Mouse (Mus musculus): ENCODE results near the gene Cep112.

Cep112 gene

DNA sequence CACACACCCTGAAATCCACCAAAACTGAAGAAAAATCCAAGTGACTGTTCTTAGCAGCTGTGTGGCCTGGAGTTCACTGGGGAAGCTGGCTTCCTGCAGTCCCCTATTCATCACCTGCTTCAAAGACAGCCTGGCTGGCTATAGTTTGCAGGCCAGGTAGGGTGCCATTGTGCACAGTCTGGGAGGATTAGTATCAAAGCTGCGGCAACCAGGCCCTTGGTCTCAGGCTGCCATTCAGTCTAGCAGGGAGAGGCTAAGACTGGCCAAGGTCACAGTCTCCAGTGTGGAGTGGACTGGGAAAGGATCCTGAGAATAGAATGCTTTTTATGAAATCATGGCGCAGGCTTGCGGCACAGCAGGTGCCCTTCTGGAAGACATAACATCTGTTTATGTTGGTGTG is 180.3 kb downstream of the Cep112 start:
- no peak for DNase-seq (ENCODE audit: low spot score in 2 of 2)

DNA sequence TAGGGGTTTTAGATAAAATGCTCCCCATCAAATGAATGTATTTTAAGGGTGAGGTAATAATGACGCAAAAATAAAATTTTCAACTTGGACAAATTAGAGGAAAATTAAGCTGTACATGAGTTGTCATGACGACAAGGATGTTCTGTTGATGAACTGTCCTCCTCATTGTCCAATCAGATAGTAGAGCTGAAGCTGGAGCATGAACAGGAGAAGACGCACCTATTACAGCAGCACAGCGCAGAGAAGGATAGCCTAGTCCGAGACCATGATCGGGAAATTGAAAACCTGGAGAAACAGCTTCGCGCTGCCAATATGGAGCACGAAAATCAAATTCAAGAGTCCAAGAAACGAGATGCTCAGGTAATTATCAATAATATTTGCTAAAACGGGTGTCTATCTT is 181.0 kb downstream of the Cep112 start:
- DNase-seq (ENCODE audit: low spot score in 2 of 2) = no peak

DNA sequence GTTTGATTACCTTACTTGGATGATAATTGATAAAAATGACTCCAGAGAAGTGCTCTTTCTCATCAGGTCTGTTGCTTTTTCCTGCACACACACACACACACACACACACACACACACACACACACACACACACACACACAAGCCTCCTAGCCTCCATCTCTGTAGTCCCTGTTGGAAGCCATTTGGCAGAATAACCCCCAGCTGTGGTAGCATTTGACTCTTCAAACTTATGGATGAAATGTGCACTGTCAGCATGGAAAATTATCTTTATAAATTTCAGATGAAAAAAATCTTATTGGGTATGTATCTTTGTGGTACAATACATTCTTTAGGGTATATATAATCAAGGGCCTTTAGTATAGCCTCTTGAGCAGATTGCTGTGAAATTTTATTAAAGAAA is 181.8 kb downstream of the Cep112 start:
- DNase-seq (ENCODE audit: low spot score in 2 of 2) = no peak

DNA sequence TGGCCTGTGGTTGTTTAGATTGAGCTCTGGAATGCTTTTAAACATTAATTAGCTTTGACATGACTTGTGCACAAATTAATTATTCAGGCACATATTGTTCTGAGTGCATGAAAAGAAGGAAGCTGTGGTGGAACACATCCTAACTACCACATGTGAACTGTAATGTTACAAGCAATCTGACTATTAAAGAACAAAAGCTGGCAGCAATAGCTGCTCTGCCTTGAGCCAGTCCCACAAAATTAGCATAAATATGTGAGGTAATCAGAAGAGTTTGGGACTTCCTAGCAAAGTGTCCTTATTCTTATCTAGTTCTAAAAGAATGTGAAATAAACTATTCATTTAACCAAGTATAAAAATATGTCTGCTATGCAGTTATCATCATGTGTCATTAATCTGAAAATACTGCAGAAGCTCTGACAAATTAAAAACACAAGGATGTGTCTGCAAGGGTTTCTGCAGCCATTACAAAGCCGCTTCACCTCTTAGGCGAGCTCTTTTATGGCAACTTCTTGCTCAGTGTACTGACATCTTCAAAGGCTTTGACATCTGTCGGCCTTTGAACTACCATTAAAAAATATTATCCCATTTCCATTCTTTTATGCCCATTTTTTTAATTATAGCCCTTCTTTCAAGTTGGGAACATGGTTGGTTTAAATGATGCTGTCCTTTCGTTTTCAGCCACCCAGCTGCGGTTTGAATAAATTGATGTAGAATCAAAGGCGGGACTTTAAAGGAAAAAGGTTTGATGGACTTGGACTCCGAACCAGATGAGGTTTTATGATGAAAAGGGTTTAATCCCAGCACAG is 195.8 kb downstream of the Cep112 start:
- DNase-seq (ENCODE audit: low spot score in 2 of 2) = no peak

DNA sequence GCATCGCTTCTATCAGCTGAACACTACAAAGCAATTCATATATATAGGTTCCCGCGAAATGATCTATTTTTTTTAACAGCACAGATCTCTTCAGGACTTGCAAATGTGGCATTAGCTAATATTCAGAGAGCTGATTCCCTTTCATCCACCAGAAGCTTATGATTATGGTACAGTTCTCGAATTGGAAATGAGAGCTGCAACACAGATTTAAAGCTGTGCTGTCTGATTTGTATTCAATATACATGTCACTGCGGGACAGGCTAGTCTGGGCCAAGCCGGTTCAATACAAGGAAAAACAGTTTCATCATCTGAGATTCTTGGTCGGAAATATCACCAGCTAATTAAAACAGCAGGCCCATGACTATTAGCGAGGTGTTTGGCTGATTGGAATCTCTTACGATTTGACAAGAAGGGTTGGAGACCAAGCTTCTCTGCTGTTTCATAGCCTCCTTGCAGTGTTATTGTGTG is 196.5 kb downstream of the Cep112 start:
- DNase-seq (ENCODE audit: low spot score in 2 of 2) = no peak

DNA sequence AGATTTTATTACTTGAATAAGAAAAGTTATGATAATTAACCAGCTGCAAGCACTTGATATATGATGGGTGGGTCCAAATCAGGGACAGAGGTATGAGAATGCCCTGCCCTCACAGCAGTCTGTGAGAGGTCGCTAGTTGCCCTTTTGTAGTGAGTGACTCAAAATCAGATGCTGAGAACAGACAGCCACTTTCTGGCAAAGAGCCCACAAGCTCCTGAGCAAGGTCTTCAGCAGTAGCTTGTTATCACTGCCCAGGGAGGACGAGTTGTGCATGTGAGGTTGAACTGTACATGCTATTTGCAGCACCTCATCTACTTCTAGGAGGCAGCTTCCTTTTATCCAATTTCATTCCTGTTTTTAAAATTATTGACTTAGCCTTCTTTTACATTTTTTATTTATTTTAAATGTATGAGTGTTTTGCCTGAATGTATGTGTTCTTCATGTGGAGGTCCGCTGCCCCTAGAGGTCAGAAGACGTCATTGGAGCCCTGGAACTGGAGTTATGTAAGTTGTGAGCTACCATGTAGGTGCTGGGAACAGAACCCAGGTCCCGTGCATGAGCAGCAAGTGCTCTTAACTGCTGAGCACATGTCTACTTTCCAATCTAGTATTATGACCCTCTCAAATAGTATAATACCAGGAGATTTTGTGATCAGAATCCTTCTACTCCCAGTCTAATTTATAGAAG is 200.7 kb downstream of the Cep112 start:
- no peak for DNase-seq (ENCODE audit: low spot score in 2 of 2)

DNA sequence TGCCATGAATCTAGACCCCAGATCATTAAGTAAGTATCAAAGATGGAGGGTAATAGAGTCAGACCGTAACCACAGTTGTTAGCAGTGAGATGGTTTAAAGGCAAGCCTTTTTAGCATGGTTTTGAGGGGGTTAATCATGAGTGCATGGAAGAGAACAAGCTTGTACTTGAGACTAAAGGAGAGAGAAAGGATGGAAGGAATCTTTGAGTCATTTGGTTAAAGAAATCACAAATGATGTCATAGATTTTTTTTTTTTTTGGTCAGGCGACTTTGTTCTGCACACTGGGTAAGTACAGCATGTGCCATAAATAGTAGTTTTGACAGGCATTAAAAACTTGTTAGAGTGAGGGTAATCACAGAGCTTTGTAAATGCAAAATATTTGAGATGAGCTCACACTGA is 212.8 kb downstream of the Cep112 start:
- DNase-seq (ENCODE audit: low spot score in 2 of 2) = no peak

DNA sequence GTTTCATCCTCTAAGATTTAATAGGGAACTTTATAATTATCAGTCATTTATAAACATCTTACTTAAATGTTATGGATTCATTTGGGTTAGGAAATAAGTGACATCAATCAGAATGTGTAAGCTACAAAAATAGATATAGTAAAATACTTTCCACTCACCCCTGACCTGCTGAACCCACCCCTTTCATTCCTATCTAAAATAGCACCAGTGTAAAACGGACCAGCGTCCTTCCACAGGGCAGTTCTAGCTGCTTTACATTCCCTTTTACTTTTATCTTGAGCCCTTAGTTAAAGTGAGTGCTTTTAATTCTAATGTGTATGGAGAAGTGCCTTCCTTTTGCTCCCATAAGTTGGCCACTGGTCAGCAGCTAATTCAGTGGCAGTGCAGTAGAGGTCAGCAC is 230.6 kb downstream of the Cep112 start:
- DNase-seq (ENCODE audit: low spot score in 2 of 2) = no peak

DNA sequence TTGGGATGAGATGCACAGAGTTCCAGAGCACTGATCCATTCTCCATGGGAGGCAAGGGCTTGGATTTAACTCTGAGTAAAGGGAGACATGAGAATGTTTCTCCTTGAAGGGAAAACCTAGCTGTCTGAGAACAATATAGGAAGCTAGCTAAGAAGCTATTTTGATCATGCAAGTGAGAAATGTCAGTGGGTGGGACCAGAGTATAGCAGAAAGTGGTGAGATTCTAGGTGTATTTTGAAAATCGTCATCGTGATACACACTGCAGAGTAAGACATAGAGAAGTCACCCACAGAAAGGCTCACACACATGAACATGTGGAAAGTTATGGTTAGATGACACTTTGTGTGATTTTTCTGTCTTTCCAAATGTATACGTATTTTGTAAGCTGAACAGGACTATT is 257.0 kb downstream of the Cep112 start:
- no peak for DNase-seq (ENCODE audit: low spot score in 2 of 2)

DNA sequence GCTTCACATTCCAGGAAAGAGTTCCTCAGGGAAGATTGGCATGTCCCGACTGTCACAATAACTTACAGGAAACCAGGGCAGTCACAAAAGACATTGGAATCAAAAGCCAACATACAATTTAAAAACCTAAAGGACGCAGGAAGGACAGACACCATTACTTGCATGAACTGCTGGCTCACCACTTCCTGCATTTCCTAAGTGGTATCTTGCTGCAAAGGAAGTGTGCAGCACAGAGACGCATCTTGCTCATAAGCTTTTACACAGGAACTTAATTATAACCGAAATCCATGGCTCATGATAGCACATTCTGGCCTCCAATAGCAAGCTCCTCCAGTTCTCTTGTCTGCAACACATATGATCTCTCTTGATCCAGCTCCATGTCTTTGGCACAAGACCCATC is 271.6 kb downstream of the Cep112 start:
- no peak for DNase-seq (ENCODE audit: low spot score in 2 of 2)

DNA sequence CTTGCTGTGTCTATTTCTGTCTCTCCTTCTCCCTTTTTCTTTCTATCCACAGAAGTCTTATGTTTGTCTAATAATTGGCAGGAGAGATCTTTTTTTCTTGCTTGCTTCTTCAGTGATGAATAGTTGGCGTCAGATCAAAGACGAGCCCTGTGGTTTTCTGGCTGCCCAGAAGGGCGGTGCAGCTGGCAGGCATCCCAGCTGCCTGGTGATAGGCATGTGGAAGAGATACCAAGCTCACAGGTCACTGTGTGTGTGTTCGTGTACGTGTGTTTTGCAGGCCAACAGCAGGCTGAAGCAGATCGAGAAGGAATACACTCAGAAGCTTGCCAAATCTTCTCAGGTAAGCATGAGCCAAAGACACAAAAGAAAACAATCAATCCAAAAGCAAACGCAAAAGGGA is 327.3 kb downstream of the Cep112 start:
- peak; percentile 43 to 80 for DNase-seq (ENCODE audit: low spot score in 2 of 2)

DNA sequence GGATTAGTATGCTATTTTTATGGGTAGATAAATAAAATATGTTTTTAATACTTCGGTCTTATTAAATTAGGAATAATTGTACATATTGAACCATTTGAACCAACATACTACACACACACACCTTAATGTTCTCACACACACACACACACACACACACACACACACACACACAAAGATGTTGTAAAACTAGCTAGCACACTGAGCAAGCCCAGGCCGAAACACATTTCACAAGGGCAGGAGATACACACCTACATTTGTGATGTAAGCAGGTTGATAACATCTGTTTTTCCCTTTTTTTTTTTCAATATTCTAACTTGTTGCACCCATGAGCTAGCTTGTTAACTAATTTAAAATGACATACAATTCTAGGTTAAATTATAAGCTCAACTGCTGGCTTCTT is 327.8 kb downstream of the Cep112 start:
- no peak for DNase-seq (ENCODE audit: low spot score in 2 of 2)

DNA sequence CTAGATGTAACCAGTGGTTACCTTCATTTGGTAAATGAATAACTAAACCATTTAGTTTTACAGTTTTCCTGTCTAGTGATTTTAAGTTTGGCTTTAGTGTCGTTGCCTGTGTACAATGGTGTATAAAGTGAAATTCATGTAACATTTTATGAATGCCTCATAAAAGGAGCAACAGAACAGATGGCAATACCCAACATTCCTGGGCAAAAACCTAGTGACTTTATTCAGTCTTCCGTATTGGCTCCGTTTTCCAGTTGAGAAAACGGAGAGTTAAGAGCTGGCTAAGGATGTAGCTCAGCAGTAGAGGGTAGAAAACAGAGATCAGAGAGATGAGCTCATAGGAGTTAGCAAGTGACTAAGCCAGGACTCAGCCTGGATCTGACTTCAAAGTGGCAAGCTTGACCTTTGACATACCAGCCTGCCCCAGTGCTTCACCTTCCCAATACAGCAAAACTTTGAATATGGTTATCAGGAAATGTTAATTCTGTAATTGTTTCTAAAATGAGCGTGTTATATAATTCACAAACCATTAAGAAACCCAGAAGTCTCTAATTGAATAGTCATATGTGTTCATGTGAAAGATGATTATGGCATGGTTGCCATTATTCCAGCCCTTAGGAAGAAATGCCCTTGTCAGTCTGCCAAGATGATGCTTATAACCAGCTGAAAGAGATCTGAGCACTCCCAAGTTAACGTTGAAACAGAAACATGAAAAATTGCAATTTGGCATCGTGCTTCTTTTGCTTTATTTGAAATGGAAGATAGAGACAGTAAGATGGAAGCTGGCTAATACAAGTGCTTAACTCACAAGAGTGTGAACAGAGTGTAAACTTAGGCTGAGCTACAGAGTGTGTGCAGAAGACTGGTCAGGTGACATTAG is 328.6 kb downstream of the Cep112 start:
- no peak for DNase-seq (ENCODE audit: low spot score in 2 of 2)

DNA sequence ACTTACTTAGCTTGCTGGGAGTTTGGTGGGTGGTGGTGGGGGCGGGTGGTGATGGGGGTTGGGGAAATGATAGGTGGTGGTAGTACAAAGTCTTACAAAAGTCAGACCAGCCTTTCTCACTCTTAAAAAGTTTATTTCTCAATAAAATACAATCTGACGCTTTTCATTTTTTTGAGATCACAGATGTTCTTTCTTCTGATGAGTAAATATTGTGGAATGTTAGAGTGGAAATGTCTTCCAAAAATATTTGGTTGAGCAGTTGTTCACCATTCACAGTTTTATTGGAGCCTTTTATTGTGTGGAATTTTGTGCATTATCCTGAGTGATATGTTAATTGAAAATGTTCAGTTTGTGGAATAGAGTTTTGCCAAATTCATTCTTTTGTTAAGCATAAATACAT is 332.2 kb downstream of the Cep112 start:
- no peak for DNase-seq (ENCODE audit: low spot score in 2 of 2)

DNA sequence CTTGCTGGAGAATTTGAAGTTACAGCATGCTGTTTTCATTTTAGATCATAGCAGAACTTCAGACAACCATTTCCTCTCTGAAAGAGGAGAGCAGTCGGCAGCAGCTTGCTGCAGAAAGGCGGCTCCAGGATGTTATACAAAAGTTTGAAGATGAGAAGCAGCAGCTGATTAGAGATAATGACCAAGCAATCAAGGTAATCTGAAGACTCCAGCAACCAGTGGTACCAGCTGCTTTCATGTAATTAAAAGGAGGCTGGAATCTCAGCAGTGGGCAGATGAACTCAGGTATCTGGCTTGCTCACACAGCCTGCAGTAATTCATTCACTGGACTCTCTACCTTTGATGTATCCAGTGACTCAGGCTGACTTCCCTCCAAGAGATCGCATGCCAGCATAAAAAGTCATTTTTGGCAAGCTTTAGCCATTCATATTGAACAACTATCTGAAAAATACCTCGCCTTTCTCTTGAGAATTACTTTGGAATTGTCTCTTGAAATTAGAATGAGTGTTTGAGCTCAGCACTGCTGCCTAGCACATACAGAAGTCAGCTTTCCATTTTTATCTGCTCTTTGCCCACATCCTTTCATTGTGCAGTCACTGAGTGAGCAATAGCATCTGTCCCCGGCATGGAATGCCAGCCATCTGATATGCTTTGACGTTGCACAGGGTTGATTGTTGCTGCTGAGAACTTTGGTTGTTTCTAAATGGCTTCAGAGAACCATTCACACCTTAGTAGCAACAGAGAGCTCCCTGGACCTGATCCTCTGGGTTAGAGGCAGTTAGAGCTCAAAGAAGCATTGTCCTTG is 332.8 kb downstream of the Cep112 start:
- DNase-seq (ENCODE audit: low spot score in 2 of 2) = peak in 1 of 2 experiments; percentile 15

DNA sequence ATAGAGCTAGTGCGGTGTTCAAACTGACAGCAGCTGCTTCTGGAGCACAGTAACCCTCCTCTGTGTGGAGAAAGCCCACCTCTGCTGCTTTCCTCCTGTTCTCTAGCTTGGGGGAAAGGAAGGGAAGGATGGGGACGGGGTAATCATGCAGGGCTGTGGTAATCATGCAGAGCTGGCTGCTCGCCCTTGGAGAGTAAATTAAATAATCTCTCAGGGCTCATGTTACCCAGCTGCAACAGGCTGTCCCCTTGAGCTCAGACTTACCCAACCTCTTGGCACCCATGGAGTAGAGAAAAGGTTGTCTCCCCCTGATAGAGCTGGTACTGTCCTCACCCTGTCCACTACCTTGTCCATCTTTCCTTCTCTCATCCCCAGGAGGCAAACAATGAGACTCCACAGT is 345.1 kb downstream of the Cep112 start:
- no peak for DNase-seq (ENCODE audit: low spot score in 2 of 2)

DNA sequence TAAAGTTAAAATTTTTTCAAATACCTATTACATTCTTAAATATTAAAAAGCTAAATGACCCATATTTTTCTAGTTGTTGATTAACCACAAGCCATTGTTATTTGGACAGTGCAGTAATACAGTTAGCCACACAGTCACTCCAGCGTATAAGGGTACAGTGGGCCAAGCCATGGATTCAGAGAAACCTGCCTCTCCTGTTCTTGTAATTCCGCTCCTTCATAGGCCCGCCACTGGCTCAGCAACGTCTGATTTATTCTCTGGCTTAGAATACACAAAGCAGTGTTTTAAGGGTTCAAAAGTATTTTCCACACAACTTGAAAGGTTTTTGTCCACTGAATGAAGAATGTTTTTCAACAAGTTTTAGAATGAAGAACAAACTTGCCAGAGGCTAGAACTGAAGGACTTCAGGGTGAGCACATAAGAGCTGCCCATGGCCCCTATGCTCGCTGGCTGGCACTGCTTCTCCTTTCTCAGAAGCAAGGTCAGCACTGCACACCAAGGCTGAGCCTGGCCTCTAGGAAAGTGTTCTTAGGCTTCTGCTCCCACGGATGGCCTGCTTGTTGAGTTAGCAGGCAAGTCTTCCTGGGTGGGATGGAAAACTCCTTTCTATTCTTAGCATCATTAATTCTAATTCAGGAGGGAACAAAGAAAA is 349.2 kb downstream of the Cep112 start:
- no peak for DNase-seq (ENCODE audit: low spot score in 2 of 2)

DNA sequence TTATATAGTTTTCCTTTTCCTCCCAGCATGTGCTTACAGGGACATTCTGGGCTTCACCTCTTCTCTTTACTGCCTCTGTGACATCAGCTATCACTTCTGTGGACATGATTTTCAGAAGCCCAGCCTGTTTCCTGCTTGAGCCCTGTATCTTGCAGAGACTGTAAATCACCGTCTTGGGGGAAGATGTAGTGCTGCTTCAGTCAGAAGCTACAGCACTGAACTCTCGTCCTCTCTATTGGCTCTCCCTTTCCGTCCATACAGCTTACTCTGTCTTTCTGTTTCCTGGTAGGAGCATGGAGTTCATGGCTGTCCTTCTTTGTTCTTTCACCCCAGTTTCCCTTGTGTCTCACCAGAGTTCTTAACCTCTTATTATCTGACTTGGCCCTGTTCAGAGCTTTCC is 352.2 kb downstream of the Cep112 start:
- no peak for DNase-seq (ENCODE audit: low spot score in 2 of 2)

DNA sequence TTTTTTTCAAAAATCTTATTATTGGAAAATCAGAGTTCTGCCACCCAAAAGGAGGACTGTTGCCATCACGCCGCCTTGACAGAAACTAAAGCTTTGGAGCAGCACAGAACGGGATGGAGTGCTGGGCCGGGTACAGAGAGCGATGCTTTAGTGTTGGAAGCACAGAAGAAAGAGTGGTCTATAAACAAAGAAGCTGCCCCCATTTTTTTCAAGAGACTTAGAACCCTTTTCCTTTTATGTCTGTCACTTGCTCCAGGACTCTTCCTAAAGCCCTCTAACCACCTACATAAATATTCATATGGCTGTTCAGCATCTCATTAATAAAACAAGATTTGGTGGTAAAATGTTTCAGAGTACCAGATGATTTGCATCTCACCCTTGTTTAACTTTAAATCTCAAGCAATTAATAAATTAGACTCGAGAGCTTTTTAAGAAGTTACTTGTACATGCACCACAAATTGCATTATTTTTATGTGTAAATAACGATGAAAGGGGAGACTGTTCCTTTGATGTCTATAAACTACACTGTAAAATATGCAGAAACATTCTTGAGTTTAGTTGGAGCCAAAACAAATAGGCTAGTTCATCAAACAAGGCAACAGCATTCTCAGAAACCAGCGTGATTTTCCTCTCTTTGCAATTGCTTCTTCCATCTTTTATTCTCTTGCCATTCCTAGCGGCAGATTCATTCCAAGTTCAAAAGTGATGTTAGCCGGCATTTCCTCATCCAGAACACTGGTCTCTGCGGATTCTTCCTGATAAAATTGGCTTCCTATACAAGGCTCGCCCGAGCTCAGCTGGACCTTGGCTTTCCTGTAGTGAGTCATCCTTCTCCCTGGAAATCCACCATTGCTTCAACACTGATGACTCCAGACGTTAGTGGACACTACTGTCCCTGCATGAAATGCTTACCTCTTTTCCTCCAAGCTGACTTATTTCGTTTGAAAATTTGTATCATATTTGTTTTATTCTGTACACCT is 355.6 kb downstream of the Cep112 start:
- DNase-seq (ENCODE audit: low spot score in 2 of 2) = peak; percentile 28 to 34

DNA sequence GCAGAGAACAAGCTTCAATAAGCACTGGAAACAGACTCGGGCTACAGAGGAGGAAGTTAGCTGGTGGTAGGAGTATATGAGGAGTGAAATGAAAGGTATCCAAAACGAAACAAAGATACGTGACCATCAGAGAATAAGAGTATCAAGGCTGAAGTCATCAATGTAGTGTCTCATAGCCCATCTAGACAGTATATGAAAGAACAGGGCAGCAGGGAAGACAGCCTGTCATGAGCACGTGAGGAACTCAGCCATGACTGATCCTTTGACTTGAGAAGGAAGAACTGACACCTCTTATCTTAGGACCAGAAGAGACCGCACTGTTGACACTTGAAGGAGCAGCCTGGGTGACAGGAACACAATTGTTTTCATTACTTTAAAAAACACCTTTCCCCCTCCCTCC is 373.4 kb downstream of the Cep112 start:
- DNase-seq (ENCODE audit: low spot score in 2 of 2) = no peak
